Mouse (Mus musculus): ENCODE measurements around the gene Cwc27.

- TF ChIP-seq EP300 (optimal IDR thresholded peaks at IDR 0.05), result no peak
- no peak for TF ChIP-seq CTCF (IDR thresholded peaks at IDR 0.05; ENCODE audit: low read depth)
Observed at GRCm38 (mm10) chr13:104615111-104615510, 201.8 kb downstream of the Cwc27 start.

All from stomach, postnatal 0 days (tissue).